Mouse (Mus musculus) thymus, postnatal 0 days (tissue): Measurements from ENCODE around the gene Srms. TPM values are rescaled to one million over a fixed set of nuclear protein-coding genes. Genes with fewer than 3 reads are reported as not detected.

Experiments used
- DNase-seq: peaks from one replicate; pipeline ENCODE4 v3.0.0-alpha.2; 2015; ENCODE audit warnings: low spot score
- polyA plus RNA-seq: library from polyadenylated mRNA; unstranded; fragments of >200 nt; fragmentation: Nextera tagmentation; extraction: Ambion mirVana; gene quantifications from 2 replicates; pipeline ENCODE4 v1.2.1, GENCODE M21; 2015

Srms gene
- polyA plus RNA-seq, 1 experiment from 2014 or later = 0.30 TPM

GRCm38 (mm10) chr2:181174646-181175045 lies 38.3 kb downstream of the Srms start:
- no peak for DNase-seq

DNA sequence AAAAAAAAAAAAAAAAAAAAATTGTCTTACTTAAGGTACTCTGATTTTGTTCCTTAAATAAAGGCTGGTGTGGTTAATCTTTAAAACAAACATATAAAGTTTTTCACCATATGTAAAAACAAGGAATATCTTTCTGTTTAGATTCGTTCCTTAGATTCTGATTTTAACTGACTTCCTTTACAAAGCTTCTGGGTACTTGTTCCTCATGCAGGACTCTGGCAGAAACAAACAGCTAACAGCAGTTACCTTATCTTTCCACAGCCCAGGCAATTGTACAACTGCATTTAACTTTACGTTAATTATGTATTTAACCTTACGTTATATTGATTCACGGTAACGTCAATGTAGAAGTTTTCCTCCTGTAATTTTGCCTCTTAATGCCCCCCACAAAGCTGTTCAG lies 46.5 kb downstream of the Srms start:
- DNase-seq = no peak

DNA sequence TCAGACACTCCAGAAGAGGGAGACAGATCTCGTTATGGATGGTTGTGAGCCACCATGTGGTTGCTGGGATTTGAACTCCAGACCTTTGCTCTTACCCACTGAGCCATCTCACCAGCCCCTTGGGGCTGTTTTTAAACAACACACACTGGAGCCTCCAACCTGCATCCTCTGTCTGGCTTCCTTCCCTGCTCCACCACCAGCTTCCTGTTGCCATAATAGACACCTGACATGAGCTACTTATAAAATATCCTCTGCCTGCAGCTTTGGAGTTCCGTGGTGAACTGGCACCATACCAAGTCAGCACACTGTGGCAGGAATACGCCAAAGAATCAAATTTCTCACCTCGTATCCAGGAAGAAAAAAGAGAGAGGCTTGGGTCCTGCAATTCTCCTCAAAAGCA lies 52.2 kb downstream of the Srms start:
- DNase-seq = no peak

DNA sequence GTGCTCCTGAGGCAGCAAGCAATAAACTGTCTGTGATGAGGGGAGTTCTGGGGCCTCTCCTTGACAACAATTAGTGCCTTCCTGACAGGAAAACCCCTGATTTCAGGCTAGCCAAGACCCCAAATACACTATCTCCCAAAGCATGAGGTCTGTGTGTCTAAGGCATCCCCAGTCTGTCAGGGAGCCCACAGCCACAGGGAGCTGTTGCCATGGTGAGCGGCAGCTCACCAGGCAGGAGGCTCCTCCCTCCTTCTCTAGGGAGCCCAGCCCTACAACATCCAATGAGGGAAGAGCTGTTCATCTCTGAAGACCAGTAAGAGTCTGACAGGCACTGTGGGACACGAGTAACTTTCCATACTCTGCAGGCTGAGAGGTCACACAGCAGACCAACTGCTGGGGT lies 53.2 kb downstream of the Srms start:
- DNase-seq = no peak

GRCm38 (mm10) chr2:181159091-181159514 lies 53.9 kb downstream of the Srms start:
- no peak for DNase-seq

- no peak for DNase-seq
Measured at GRCm38 (mm10) chr2:181158471-181158870, 54.5 kb downstream of the Srms start.

DNA sequence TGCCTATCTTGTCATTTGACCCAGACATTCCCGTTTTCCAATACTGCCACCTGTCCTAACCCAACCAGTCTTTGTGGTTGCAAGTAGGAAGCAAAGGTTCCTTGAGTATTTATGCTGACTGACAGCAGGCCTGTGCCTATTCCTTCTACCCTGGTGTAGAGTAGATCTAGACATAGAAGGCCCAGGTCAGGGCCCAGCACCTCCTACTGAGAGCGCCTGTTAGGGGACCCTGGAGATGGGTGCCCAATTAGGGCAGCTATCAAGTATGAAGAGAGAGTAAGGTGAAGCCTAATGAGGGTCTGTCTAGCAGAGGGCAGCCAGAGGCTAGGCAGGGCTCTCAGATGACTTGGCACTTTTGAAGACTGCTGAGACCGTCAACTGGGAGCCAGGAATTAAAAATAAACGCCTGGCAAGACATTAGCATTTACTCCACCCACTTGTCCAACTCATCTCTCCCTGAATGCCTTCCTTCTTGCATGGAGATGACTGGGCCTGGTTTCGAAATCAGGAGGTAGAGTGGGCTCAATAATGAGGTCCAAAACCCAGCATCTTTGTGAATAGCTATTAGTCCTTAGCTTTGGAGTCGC lies 55.2 kb downstream of the Srms start:
- no peak for DNase-seq

GRCm38 (mm10) chr2:181157180-181157579 lies 55.8 kb downstream of the Srms start:
- no peak for DNase-seq

DNA sequence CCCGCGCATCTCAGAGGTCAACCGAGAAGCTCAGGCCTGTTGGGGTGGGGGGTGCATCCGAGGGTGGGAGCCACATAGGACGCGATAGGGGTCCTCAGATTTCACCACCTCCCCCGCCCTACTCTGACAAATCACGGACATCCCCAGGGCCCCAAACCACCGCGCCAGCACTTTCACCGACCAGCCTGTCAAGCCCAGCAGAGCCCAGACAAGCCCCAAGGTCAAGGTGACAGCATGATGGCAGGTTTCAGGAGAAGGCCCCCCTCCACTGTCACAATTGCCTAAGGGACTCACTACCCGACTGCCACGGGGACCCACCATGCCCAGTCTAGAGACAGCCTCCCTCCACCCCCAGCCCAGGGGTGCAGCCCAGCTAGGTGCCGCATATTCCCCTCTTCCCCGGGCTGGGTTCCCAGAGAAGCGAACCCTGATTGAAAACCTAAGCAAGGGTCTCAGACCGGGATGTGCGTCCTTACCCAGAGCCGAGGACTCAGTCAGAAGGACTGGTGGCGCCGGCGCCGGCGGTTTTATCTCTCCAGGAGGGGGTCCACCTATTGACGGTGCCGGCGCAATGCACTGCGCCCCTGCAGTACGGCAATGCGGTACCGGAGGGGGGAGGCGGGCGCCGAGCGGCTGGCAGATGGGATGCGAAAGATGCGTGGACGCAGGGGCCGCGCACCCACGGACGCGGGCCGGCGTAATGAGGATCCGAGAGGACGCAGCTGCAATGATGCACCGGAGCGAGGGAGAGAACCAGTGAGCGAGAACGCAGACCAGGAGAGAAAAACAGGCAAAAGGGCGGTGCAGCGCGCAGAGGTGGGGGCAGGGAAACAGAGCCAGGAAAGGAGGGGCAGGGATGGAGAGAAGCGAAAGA lies 56.5 kb downstream of the Srms start, which contains the start of gene Eef1a2:
Gene Eef1a2 (minus strand): TSS at position 767 of the 874 bp plus-strand sequence.
- no peak for DNase-seq

GRCm38 (mm10) chr2:181155801-181156200 lies 57.2 kb downstream of the Srms start:
- DNase-seq = no peak

Other genes starting within 250 kb of the Srms start
- 52.0 and 66.6 TPM in 2 replicates for gene Arfgap1, start 246.0 kb downstream of the Srms start, polyA plus RNA-seq
- gene Col20a1, start 226.7 kb downstream of the Srms start, polyA plus RNA-seq = 0.14 and 0.57 TPM in 2 replicates
- 0.14 and 0.38 TPM in 2 replicates for gene Chrna4, start 169.6 kb downstream of the Srms start, polyA plus RNA-seq
- gene Kcnq2, start 77.9 kb downstream of the Srms start, polyA plus RNA-seq = 0.07 and 0.10 TPM in 2 replicates
- gene Eef1a2, start 56.2 kb downstream of the Srms start, polyA plus RNA-seq = not detected in 2 replicates
- gene Ppdpf, start 25.9 kb downstream of the Srms start, polyA plus RNA-seq = 270 and 288 TPM in 2 replicates
- 0.03 and 0.05 TPM in 2 replicates for gene Ptk6, start 10.4 kb downstream of the Srms start, polyA plus RNA-seq
- 0.39 and 0.54 TPM in 2 replicates for gene Fndc11, start 6.8 kb upstream of the Srms start, polyA plus RNA-seq
- gene Helz2, start 28.8 kb upstream of the Srms start, polyA plus RNA-seq = 5.0 TPM in 2 replicates
- 11.8 and 14.1 TPM in 2 replicates for gene Gmeb2, start 74.8 kb upstream of the Srms start, polyA plus RNA-seq
- gene Stmn3, start 101.3 kb upstream of the Srms start, polyA plus RNA-seq = 0.22 and 0.27 TPM in 2 replicates
- 31.9 and 37.6 TPM in 2 replicates for gene Rtel1, start 106.6 kb upstream of the Srms start, polyA plus RNA-seq
- gene Zgpat, start 151.7 kb upstream of the Srms start, polyA plus RNA-seq = 36.4 and 37.6 TPM in 2 replicates
- 55.8 and 68.0 TPM in 2 replicates for gene Arfrp1, start 152.2 kb upstream of the Srms start, polyA plus RNA-seq
- gene Lime1, start 166.9 kb upstream of the Srms start, polyA plus RNA-seq = 35.7 and 40.7 TPM in 2 replicates
- 2.4 and 2.8 TPM in 2 replicates for gene Zbtb46, start 246.2 kb upstream of the Srms start, polyA plus RNA-seq